Mouse (Mus musculus) layer of hippocampus, adult 2 months (tissue): ENCODE results near the gene Rin3. TPM values are rescaled to one million over a fixed set of nuclear protein-coding genes. Genes with fewer than 3 reads are reported as not detected.

Experiments
- DNase-seq, 2 experiments: peaks; one replicate each; pipeline ENCODE4 v3.0.0; 2022; ENCODE audit warnings: low spot score in 2 of 2
- H3K27ac ChIP-seq: fragments of 200-600 bp; 2 replicates; pipeline ENCODE4 v1.8.1; 2022
- H3K4me3 ChIP-seq: fragments of 200-600 bp; 2 replicates; pipeline ENCODE4 v1.8.1; 2022; ENCODE audit warnings: mild to moderate bottlenecking
- CTCF ChIP-seq: fragments of 200-600 bp; conservative IDR thresholded peaks from 2 replicates; pipeline ENCODE4 v1.8.1; 2022; ENCODE audit warnings: antibody characterized with exemption, mild to moderate bottlenecking, moderate library complexity
- total RNA-seq, 2 experiments: library from RNA; stranded (reverse); gene quantifications; 2 replicates each; pipeline ENCODE4 v1.2.3; 2021

Rin3 gene
- total RNA-seq, 2 experiments from 2014 or later: 3.2 to 4.3 TPM

GRCm38 (mm10) chr12:102437952-102438351, 155.1 kb downstream of the Rin3 start:
- Histone ChIP-seq H3K4me3 (peak overlapping the region; percentile 77), H3K27ac (peak overlapping the region; percentile 93)
- no peak for TF ChIP-seq CTCF
- no peak for DNase-seq

DNA sequence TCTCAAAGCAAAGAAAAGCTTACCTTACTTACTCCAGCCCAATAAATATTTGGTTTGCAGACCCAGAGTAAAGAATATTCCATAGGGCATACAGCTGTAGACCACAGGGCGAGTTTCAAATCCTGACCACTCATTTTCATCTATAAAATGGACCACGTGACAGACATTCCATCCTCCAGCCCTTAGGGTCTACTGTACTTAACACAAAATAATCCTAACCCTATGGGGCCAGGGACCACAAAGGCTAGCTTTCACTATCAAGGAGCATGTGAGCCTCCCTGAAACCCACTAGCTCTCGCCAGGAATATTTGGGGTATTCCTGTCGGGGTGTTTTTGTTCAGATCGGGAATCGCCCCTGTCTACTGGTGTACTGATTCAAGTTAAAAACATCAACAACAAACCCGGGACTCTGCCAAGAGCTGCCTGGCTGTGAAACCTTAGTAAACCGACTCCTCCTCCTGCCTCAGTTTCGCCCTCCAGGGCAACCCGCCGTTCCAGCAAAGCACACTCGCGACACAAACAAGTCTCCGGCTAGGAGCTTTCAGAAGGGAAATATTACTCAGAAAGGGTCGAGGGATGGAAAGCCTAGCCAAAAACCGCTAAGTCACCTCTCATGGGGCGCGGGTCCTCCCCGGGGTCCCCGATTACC, 156.3 kb downstream of the Rin3 start:
- peak overlapping the region; percentile 93 for H3K27ac ChIP-seq
- peak in 1 of 2 experiments; percentile 37 for DNase-seq
- TF ChIP-seq CTCF: no peak
- H3K4me3 ChIP-seq: peak overlapping the region; percentile 77

DNA sequence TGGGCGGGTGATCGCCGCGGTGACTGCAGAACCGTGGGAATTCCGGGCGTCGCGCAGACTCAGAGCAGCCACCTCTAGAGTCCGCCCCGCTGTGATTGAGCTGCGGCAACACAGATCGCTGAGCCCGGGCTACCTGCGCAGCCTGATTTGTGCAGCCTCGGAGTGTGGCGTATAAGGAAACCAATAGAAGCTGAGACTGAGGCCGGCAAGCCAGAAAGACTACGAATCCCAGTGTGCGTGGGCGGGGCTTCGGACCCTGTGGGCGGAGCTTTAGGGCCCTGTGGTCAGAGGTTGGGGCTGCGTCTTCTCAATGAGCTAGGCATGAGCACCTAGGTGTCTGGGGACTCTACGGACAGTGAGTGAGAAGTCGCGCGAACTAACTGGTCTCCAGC, 156.8 kb downstream of the Rin3 start, which contains the start of gene Lgmn:
Lgmn (minus strand) TSS at position 182 of the 392 bp plus-strand sequence.
- Histone ChIP-seq H3K4me3 (peak within 1 kb of the TSS; percentile 77), H3K27ac (peak within 1 kb of the TSS; percentile 93)
- peak; percentile 23; the same call in 1 of the 2 replicates for TF ChIP-seq CTCF
- peak; percentile 99 for DNase-seq

Other genes starting within 250 kb of the Rin3 start
- 10 to 100 TPM; 46.6 to 48.6 TPM for gene Slc24a4, start 154.3 kb upstream of the Rin3 start, total RNA-seq
- gene Lgmn, start 156.8 kb downstream of the Rin3 start, total RNA-seq: 10 to 100 TPM; 78.6 to 84.8 TPM
- 10 to 100 TPM; 24.6 to 26.3 TPM for gene Golga5, start 186.1 kb downstream of the Rin3 start, total RNA-seq